Mouse (Mus musculus) hindbrain, embryonic 16.5 days (tissue): ENCODE data around the gene Sh3rf1. TPM values are rescaled to one million over a fixed set of nuclear protein-coding genes. Genes with fewer than 3 reads are reported as not detected.

Experiments used
- ATAC-seq: fragments of 200-750 bp; cut with Nextera tagmentation; 2 replicates; pipeline ENCODE4 v1.8.0; 2017; ENCODE audit warnings: moderate TSS enrichment, moderate library complexity
- H3K27ac ChIP-seq: fragments of 300-500 bp; sonication (generic); 2 replicates; pipeline ENCODE4 v1.5.1; 2014; ENCODE audit warnings: low read depth, mild to moderate bottlenecking, control low read depth, low read length, moderate library complexity
- H3K27me3 ChIP-seq: fragments of 300-500 bp; sonication (generic); replicated peaks from 2 replicates; pipeline ENCODE4 v1.6.1; 2014; ENCODE audit warnings: low read length; ENCODE audit not compliant: control insufficient read depth, insufficient read depth
- H3K36me3 ChIP-seq: fragments of 300-500 bp; sonication (generic); 2 replicates; pipeline ENCODE4 v1.6.1; 2014; ENCODE audit warnings: mild to moderate bottlenecking, low read length, moderate library complexity, mixed read lengths; ENCODE audit not compliant: control insufficient read depth, insufficient read depth
- H3K4me1 ChIP-seq: fragments of 300-500 bp; sonication (generic); 2 replicates; pipeline ENCODE4 v1.6.1; 2014; ENCODE audit warnings: low read depth, low read length; ENCODE audit not compliant: control insufficient read depth, insufficient read depth
- H3K4me2 ChIP-seq: fragments of 300-500 bp; sonication (generic); 2 replicates; pipeline ENCODE4 v1.6.1; 2014; ENCODE audit warnings: mild to moderate bottlenecking, low read length, control low read depth, moderate library complexity
- H3K4me3 ChIP-seq: fragments of 300-500 bp; sonication (generic); 2 replicates; pipeline ENCODE4 v1.5.1; 2014; ENCODE audit warnings: mild to moderate bottlenecking, low read length, control low read depth, moderate library complexity
- H3K9ac ChIP-seq: fragments of 300-500 bp; sonication (generic); 2 replicates; pipeline ENCODE4 v1.6.1; 2014; ENCODE audit warnings: low read depth, mild to moderate bottlenecking, control low read depth, low read length, moderate library complexity
- H3K9me3 ChIP-seq: fragments of 300-500 bp; sonication (generic); 2 replicates; pipeline ENCODE4 v1.6.1; 2014; ENCODE audit warnings: mild to moderate bottlenecking, low read length, moderate library complexity; ENCODE audit not compliant: control insufficient read depth
- WGBS: fragments of 180-500 bp; shearing (Covaris S2); extraction: QIAGEN DNeasy Blood & Tissue Kit; methylation state at CpG from one replicate; pipeline ENCODE4 v1.1.7; 2014; 5-methylcytosine and 5-hydroxymethylcytosine counted together
- polyA plus RNA-seq: library from polyadenylated mRNA; unstranded; fragments of >200 nt; fragmentation: Nextera tagmentation; extraction: Ambion mirVana; gene quantifications from 2 replicates; pipeline ENCODE4 v1.2.1, GENCODE M21; 2015

Gene Sh3rf1
- polyA plus RNA-seq, 1 experiment from 2014 or later, result 23.3 TPM

GRCm38 (mm10) chr8:61341587-61342441 is 118.1 kb downstream of the Sh3rf1 start:
- Histone ChIP-seq H3K9me3 (no peaks in the 10 kb centered on the region), H3K4me1 (no peaks in the 10 kb centered on the region; the same call in none of the 2 replicates), H3K9ac (no peak overlapping the region), H3K4me3 (no peak overlapping the region), H3K36me3 (no peaks in the 10 kb centered on the region), H3K27ac (no peak overlapping the region), H3K27me3 (no peaks in the 10 kb centered on the region), H3K4me2 (no peak overlapping the region)
- 67% methylated on average over 12 of the region's 12 CpGs for WGBS
- no peak for ATAC-seq

GRCm38 (mm10) chr8:61342473-61343026 is 118.9 kb downstream of the Sh3rf1 start:
- 78% methylated on average over 7 of the region's 7 CpGs for WGBS
- Histone ChIP-seq H3K36me3 (no peaks in the 10 kb centered on the region), H3K9me3 (no peaks in the 10 kb centered on the region), H3K27ac (no peak overlapping the region), H3K4me1 (no peaks in the 10 kb centered on the region; the same call in none of the 2 replicates), H3K27me3 (no peaks in the 10 kb centered on the region), H3K9ac (no peak overlapping the region), H3K4me2 (no peak overlapping the region), H3K4me3 (no peak overlapping the region)
- ATAC-seq, result no peak; the same call in 1 of the 2 replicates

- no peak overlapping the region for H3K27ac ChIP-seq
- H3K9ac ChIP-seq, result no peak overlapping the region
- no peak for ATAC-seq
- H3K27me3 ChIP-seq, result no peaks in the 10 kb centered on the region
- no peak overlapping the region for H3K4me3 ChIP-seq
- no peaks in the 10 kb centered on the region; the same call in none of the 2 replicates for H3K4me1 ChIP-seq
- no peaks in the 10 kb centered on the region for H3K36me3 ChIP-seq
- 98% methylated on average over 2 of the region's 2 CpGs for WGBS
- no peak overlapping the region for H3K4me2 ChIP-seq
- no peaks in the 10 kb centered on the region for H3K9me3 ChIP-seq
These were observed 120.8 kb downstream of the Sh3rf1 start for GRCm38 (mm10) chr8:61344435-61344834.

GRCm38 (mm10) chr8:61346941-61347340 is 123.3 kb downstream of the Sh3rf1 start:
- Histone ChIP-seq H3K9ac (no peak overlapping the region), H3K36me3 (no peaks in the 10 kb centered on the region), H3K27me3 (no peaks in the 10 kb centered on the region), H3K4me3 (no peak overlapping the region), H3K4me1 (no peaks in the 10 kb centered on the region), H3K4me2 (no peak overlapping the region), H3K9me3 (no peaks in the 10 kb centered on the region), H3K27ac (no peak overlapping the region)
- 96% methylated on average over 6 of the region's 6 CpGs for WGBS
- ATAC-seq, result no peak

GRCm38 (mm10) chr8:61347526-61347925 is 123.9 kb downstream of the Sh3rf1 start:
- Histone ChIP-seq H3K9ac (no peak overlapping the region), H3K4me3 (no peak overlapping the region), H3K36me3 (no peaks in the 10 kb centered on the region), H3K4me2 (no peak overlapping the region), H3K27me3 (no peaks in the 10 kb centered on the region), H3K9me3 (no peaks in the 10 kb centered on the region), H3K4me1 (no peaks in the 10 kb centered on the region), H3K27ac (no peak overlapping the region)
- WGBS, result 91% methylated on average over 6 of the region's 6 CpGs
- no peak for ATAC-seq

- no peaks in the 10 kb centered on the region for H3K27me3 ChIP-seq
- no peak for ATAC-seq
- WGBS, result 54% methylated on average over 5 of the region's 5 CpGs
- H3K4me1 ChIP-seq, result no peaks in the 10 kb centered on the region
- no peaks in the 10 kb centered on the region for H3K9me3 ChIP-seq
- no peak overlapping the region for H3K4me2 ChIP-seq
- no peak overlapping the region for H3K9ac ChIP-seq
- H3K4me3 ChIP-seq, result no peak overlapping the region
- H3K27ac ChIP-seq, result no peak overlapping the region
- no peaks in the 10 kb centered on the region for H3K36me3 ChIP-seq
These were observed 124.4 kb downstream of the Sh3rf1 start for GRCm38 (mm10) chr8:61348029-61348428.

- no peak overlapping the region for H3K27ac ChIP-seq
- no peaks in the 10 kb centered on the region for H3K9me3 ChIP-seq
- no peaks in the 10 kb centered on the region for H3K27me3 ChIP-seq
- no peaks in the 10 kb centered on the region for H3K36me3 ChIP-seq
- H3K4me2 ChIP-seq, result no peak overlapping the region
- H3K4me3 ChIP-seq, result no peak overlapping the region
- ATAC-seq, result no peak
- H3K9ac ChIP-seq, result no peak overlapping the region
- 58% methylated on average over 8 of the region's 8 CpGs for WGBS
- no peaks in the 10 kb centered on the region for H3K4me1 ChIP-seq
These were observed 124.8 kb downstream of the Sh3rf1 start for GRCm38 (mm10) chr8:61348518-61348917.

GRCm38 (mm10) chr8:61350443-61350842 is 126.8 kb downstream of the Sh3rf1 start:
- Histone ChIP-seq H3K9ac (no peak overlapping the region), H3K4me3 (no peak overlapping the region), H3K27me3 (no peaks in the 10 kb centered on the region), H3K9me3 (no peaks in the 10 kb centered on the region), H3K4me1 (peaks cover under 1% of the 10 kb centered on the region), H3K4me2 (no peak overlapping the region), H3K27ac (no peak overlapping the region), H3K36me3 (no peaks in the 10 kb centered on the region)
- WGBS, result 43% methylated on average over 9 of the region's 9 CpGs
- no peak for ATAC-seq

- Histone ChIP-seq H3K9ac (no peak overlapping the region), H3K9me3 (no peaks in the 10 kb centered on the region), H3K4me1 (peaks cover 3% of the 10 kb centered on the region), H3K27ac (no peak overlapping the region), H3K27me3 (no peaks in the 10 kb centered on the region), H3K36me3 (no peaks in the 10 kb centered on the region), H3K4me3 (no peak overlapping the region), H3K4me2 (no peak overlapping the region)
- WGBS, result 90% methylated on average over 5 of the region's 5 CpGs
- ATAC-seq, result no peak
These were observed 128.0 kb downstream of the Sh3rf1 start for GRCm38 (mm10) chr8:61351638-61352037.
